Mouse (Mus musculus): Measurements from ENCODE around the gene Ttc13. TPM values are rescaled to one million over a fixed set of nuclear protein-coding genes. Genes with fewer than 3 reads are reported as not detected.

Ttc13 gene
- total and polyA plus RNA-seq, 2 experiments from 2014 or later = 56.1 to 79.2 TPM

GRCm38 (mm10) chr8:124676661-124677060 is 45.1 kb downstream of the Ttc13 start:
- peaks cover 69% of the 10 kb centered on the region for H3K36me3 ChIP-seq (ENCODE audit: insufficient read depth)
- DNase-seq (peak; percentile 43), ATAC-seq (peak; percentile 8; the same call in 1 of the 2 replicates)
- H3K27me3 ChIP-seq (ENCODE audit: insufficient read depth, low read length) = no peaks in the 10 kb centered on the region
- H3K4me2 ChIP-seq (ENCODE audit: low read depth) = no peak overlapping the region
- no peak overlapping the region for H3K4me3 ChIP-seq (ENCODE audit: low read depth, low read length)
- no peaks in the 10 kb centered on the region for H3K9me3 ChIP-seq (ENCODE audit: low read length)
- TF ChIP-seq CTCF (IDR thresholded peaks at IDR 0.05; ENCODE audit: low read depth) = no peak
- 83% methylated on average over 4 of the region's 4 CpGs for WGBS
- H3K27ac ChIP-seq (ENCODE audit: low read depth, low read length) = peak overlapping the region; percentile 91
- peak overlapping the region; percentile 54; the same call in 1 of the 2 replicates for H3K9ac ChIP-seq
- H3K4me1 ChIP-seq (ENCODE audit: insufficient read depth) = peaks cover 4% of the 10 kb centered on the region; the same call in 1 of the 2 replicates

- 94% methylated on average over 2 of the region's 2 CpGs for WGBS
- Histone ChIP-seq H3K9me3 (ENCODE audit: low read length) (no peaks in the 10 kb centered on the region), H3K27ac (ENCODE audit: low read depth, low read length) (no peak overlapping the region), H3K27me3 (ENCODE audit: insufficient read depth, low read length) (no peaks in the 10 kb centered on the region), H3K4me2 (ENCODE audit: low read depth) (no peak overlapping the region), H3K9ac (no peak overlapping the region), H3K4me3 (ENCODE audit: low read depth, low read length) (no peak overlapping the region), H3K36me3 (ENCODE audit: insufficient read depth) (peaks cover 52% of the 10 kb centered on the region), H3K4me1 (ENCODE audit: insufficient read depth) (peaks cover 4% of the 10 kb centered on the region; the same call in 1 of the 2 replicates)
- ATAC-seq (no peak), DNase-seq (no peak)
- TF ChIP-seq CTCF (IDR thresholded peaks at IDR 0.05; ENCODE audit: low read depth) = no peak
Observed at GRCm38 (mm10) chr8:124672345-124672744, 49.4 kb downstream of the Ttc13 start.

- no peaks in the 10 kb centered on the region for H3K27me3 ChIP-seq (ENCODE audit: insufficient read depth, low read length)
- DNase-seq = no peak
- ATAC-seq = no peak
- TF ChIP-seq CTCF (IDR thresholded peaks at IDR 0.05; ENCODE audit: low read depth) = no peak
- H3K9ac ChIP-seq = no peak overlapping the region
- H3K36me3 ChIP-seq (ENCODE audit: insufficient read depth) = peaks cover 29% of the 10 kb centered on the region
- no peak overlapping the region for H3K4me3 ChIP-seq (ENCODE audit: low read depth, low read length)
- WGBS = 83% methylated on average over 3 of the region's 3 CpGs
- H3K4me1 ChIP-seq (ENCODE audit: insufficient read depth) = peaks cover 3% of the 10 kb centered on the region; the same call in 1 of the 2 replicates
- no peaks in the 10 kb centered on the region for H3K9me3 ChIP-seq (ENCODE audit: low read length)
- no peak overlapping the region for H3K4me2 ChIP-seq (ENCODE audit: low read depth)
- H3K27ac ChIP-seq (ENCODE audit: low read depth, low read length) = no peak overlapping the region
Observed at GRCm38 (mm10) chr8:124668798-124669197, 53.0 kb downstream of the Ttc13 start.

- no peak overlapping the region for H3K4me2 ChIP-seq (ENCODE audit: low read depth)
- H3K27ac ChIP-seq (ENCODE audit: low read depth, low read length) = peak overlapping the region; percentile 95; the same call in 1 of the 2 replicates
- no peaks in the 10 kb centered on the region for H3K27me3 ChIP-seq (ENCODE audit: insufficient read depth, low read length)
- H3K4me3 ChIP-seq (ENCODE audit: low read depth, low read length) = no peak overlapping the region
- H3K36me3 ChIP-seq (ENCODE audit: insufficient read depth) = no peaks in the 10 kb centered on the region
- WGBS = 81% methylated on average over 3 of the region's 3 CpGs
- ATAC-seq (no peak), DNase-seq (no peak)
- no peak for TF ChIP-seq CTCF (IDR thresholded peaks at IDR 0.05; ENCODE audit: low read depth)
- H3K4me1 ChIP-seq (ENCODE audit: insufficient read depth) = peaks cover 28% of the 10 kb centered on the region
- no peak overlapping the region for H3K9ac ChIP-seq
- no peaks in the 10 kb centered on the region for H3K9me3 ChIP-seq (ENCODE audit: low read length)
Observed at GRCm38 (mm10) chr8:124664414-124664813, 57.4 kb downstream of the Ttc13 start.

GRCm38 (mm10) chr8:124663874-124664230 is 57.9 kb downstream of the Ttc13 start:
- Histone ChIP-seq H3K4me3 (ENCODE audit: low read depth, low read length) (peak overlapping the region; percentile 86), H3K4me2 (ENCODE audit: low read depth) (peak overlapping the region; percentile 77), H3K4me1 (ENCODE audit: insufficient read depth) (peaks cover 32% of the 10 kb centered on the region), H3K9me3 (ENCODE audit: low read length) (no peaks in the 10 kb centered on the region), H3K9ac (peak overlapping the region; percentile 84), H3K27me3 (ENCODE audit: insufficient read depth, low read length) (no peaks in the 10 kb centered on the region), H3K27ac (ENCODE audit: low read depth, low read length) (peak overlapping the region; percentile 95), H3K36me3 (ENCODE audit: insufficient read depth) (no peaks in the 10 kb centered on the region)
- DNase-seq (no peak), ATAC-seq (peak; percentile 60)
- peak; percentile 26; the same call in 1 of the 2 replicates for TF ChIP-seq CTCF (IDR thresholded peaks at IDR 0.05; ENCODE audit: low read depth)
- WGBS = 45% methylated on average over 4 of the region's 4 CpGs

GRCm38 (mm10) chr8:124663112-124663873 is 58.5 kb downstream of the Ttc13 start, which contains the start of gene 2310022B05Rik:
2310022B05Rik (minus strand) TSS chr8:124663369.
- no peaks in the 10 kb centered on the region for H3K27me3 ChIP-seq (ENCODE audit: insufficient read depth, low read length)
- H3K9ac ChIP-seq = peak within 1 kb of the TSS; percentile 84
- DNase-seq (peak; percentile 86), ATAC-seq (peak; percentile 88)
- TF ChIP-seq CTCF (IDR thresholded peaks at IDR 0.05; ENCODE audit: low read depth) = peak; percentile 29; the same call in 1 of the 2 replicates
- H3K4me2 ChIP-seq (ENCODE audit: low read depth) = peak within 1 kb of the TSS; percentile 77
- H3K4me1 ChIP-seq (ENCODE audit: insufficient read depth) = peaks cover 35% of the 10 kb centered on the region
- peak within 1 kb of the TSS; percentile 86 for H3K4me3 ChIP-seq (ENCODE audit: low read depth, low read length)
- peak within 1 kb of the TSS; percentile 95 for H3K27ac ChIP-seq (ENCODE audit: low read depth, low read length)
- H3K9me3 ChIP-seq (ENCODE audit: low read length) = no peaks in the 10 kb centered on the region
- H3K36me3 ChIP-seq (ENCODE audit: insufficient read depth) = no peaks in the 10 kb centered on the region
- WGBS = 1% methylated on average over 52 of the region's 69 CpGs

- Histone ChIP-seq H3K4me1 (ENCODE audit: insufficient read depth) (peaks cover 38% of the 10 kb centered on the region), H3K27me3 (ENCODE audit: insufficient read depth, low read length) (no peaks in the 10 kb centered on the region), H3K4me2 (ENCODE audit: low read depth) (peak overlapping the region; percentile 77), H3K36me3 (ENCODE audit: insufficient read depth) (no peaks in the 10 kb centered on the region), H3K4me3 (ENCODE audit: low read depth, low read length) (peak overlapping the region; percentile 86), H3K9ac (peak overlapping the region; percentile 84), H3K27ac (ENCODE audit: low read depth, low read length) (peak overlapping the region; percentile 95), H3K9me3 (ENCODE audit: low read length) (no peaks in the 10 kb centered on the region)
- peak; percentile 50 for ATAC-seq
- WGBS = 0% methylated on average over 46 of the region's 49 CpGs
- peak; percentile 25 for DNase-seq
- TF ChIP-seq CTCF (IDR thresholded peaks at IDR 0.05; ENCODE audit: low read depth) = no peak
Observed at GRCm38 (mm10) chr8:124662446-124663111, 59.2 kb downstream of the Ttc13 start.

Measured in forebrain, postnatal 0 days (tissue).